Mouse (Mus musculus): Measurements from ENCODE around the gene Rtkn2. TPM values are rescaled to one million over a fixed set of nuclear protein-coding genes. Genes with fewer than 3 reads are reported as not detected.
A peak's percentile ranks its signal among the peaks of the same experiment; 100 is the strongest.

Rtkn2 gene
- polyA plus RNA-seq, 1 experiment from 2014 or later = 5.0 TPM

DNA sequence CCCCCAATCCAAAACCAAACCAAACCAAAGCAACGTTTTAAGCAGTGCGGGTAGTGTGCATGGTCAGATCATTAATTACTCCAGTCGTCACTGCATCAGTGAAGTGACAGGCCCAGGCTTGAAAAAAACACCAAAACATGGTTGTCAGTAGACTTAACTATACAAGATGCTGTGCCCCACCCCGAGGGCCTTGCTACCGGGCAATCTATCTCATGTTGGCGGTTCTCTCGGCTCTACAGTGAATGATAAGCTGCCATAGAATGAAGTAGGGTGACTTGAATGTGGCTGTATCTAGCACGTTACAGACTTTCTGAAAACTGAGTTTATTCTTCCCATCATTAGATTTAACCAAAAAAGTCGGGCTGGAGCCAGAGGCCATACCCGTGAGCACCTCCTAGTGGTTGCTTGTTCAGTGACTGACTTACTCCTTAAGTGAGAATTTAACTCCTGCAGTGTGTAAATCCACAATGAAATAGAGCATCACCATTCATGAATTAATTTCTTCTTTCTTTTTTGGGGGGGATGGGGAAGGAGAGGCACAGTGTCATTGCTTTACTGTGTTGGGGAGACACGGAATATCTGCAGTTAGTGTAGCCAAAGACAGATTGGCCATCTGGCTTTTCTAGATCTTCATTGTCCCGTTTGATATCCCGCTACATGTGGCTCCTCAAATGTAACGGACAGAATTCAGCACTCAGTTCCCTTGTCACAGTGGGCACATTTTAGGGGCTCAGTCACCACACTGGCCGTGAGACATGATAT lies 110.2 kb downstream of the Rtkn2 start:
- Histone ChIP-seq H3K27ac (ENCODE audit: low read length) (peak overlapping the region; percentile 25; the same call in 1 of the 2 replicates), H3K4me3 (ENCODE audit: low read length) (no peak overlapping the region), H3K9me3 (ENCODE audit: control insufficient read depth, low read length) (no peaks in the 10 kb centered on the region), H3K36me3 (ENCODE audit: control insufficient read depth, insufficient read depth, low read length) (0 out of 2 replicates have a peak, but pooled peaks cover 4% of the 10 kb centered on the region), H3K27me3 (replicated peaks; ENCODE audit: control insufficient read depth, insufficient read depth, low read length) (no peaks in the 10 kb centered on the region), H3K9ac (ENCODE audit: low read depth, low read length) (no peak overlapping the region), H3K4me1 (ENCODE audit: control insufficient read depth, insufficient read depth, low read length) (0 out of 2 replicates have a peak, but pooled peaks cover 10% of the 10 kb centered on the region), H3K4me2 (ENCODE audit: low read depth, low read length) (no peak overlapping the region)
- ATAC-seq = peak; percentile 51
- WGBS = 58% methylated on average over 15 of the region's 15 CpGs

DNA sequence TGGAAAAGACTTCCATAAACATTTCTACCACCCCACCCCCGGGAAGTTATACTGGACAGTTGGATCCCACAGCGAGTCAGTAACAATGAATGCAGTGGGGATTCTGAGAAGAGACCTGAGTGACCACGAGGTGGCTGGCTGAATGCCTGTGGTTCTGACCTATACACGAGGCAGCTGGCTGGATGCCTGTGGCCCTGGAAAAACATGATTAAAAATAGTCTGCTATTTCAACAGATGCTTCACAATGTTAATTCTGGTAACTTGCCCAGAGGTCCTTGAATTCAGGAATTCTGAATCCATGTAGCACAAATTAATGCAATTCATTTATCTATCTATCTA lies 110.8 kb downstream of the Rtkn2 start:
- no peak overlapping the region for H3K4me2 ChIP-seq (ENCODE audit: low read depth, low read length)
- peaks cover 9% of the 10 kb centered on the region; the same call in 1 of the 2 replicates for H3K36me3 ChIP-seq (ENCODE audit: control insufficient read depth, insufficient read depth, low read length)
- 44% methylated on average over 4 of the region's 4 CpGs for WGBS
- 0 out of 2 replicates have a peak, but pooled peaks cover 10% of the 10 kb centered on the region for H3K4me1 ChIP-seq (ENCODE audit: control insufficient read depth, insufficient read depth, low read length)
- peak; percentile 75 for ATAC-seq
- no peak overlapping the region for H3K9ac ChIP-seq (ENCODE audit: low read depth, low read length)
- no peaks in the 10 kb centered on the region for H3K9me3 ChIP-seq (ENCODE audit: control insufficient read depth, low read length)
- peak overlapping the region; percentile 25; the same call in 1 of the 2 replicates for H3K27ac ChIP-seq (ENCODE audit: low read length)
- H3K27me3 ChIP-seq (replicated peaks; ENCODE audit: control insufficient read depth, insufficient read depth, low read length) = no peaks in the 10 kb centered on the region
- no peak overlapping the region for H3K4me3 ChIP-seq (ENCODE audit: low read length)

DNA sequence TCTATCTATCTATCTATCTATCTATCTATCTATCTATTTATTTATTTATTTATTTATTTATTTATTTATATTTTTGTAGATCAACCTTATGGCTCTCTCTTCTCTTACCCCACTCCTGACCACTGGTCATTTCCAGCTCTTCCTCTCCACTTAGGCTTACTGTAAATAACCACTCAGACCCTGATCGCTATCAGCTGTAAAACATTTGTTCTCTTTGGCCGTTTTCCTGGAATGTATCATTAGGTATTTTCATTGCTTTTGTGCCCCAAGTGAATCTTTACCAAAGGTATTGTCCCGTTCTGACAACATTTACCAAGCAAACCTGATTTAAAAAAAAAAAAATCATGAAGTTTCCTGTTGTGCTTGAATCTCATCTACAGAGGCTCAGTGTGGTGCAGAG lies 111.2 kb downstream of the Rtkn2 start:
- 0 out of 2 replicates have a peak overlapping the region, but pooled peaks have one; percentile 31 for H3K27ac ChIP-seq (ENCODE audit: low read length)
- WGBS = 43% methylated on average over 3 of the region's 3 CpGs
- ATAC-seq = peak; percentile 75
- H3K4me3 ChIP-seq (ENCODE audit: low read length) = no peak overlapping the region
- no peak overlapping the region for H3K9ac ChIP-seq (ENCODE audit: low read depth, low read length)
- H3K4me1 ChIP-seq (ENCODE audit: control insufficient read depth, insufficient read depth, low read length) = 0 out of 2 replicates have a peak, but pooled peaks cover 10% of the 10 kb centered on the region
- H3K27me3 ChIP-seq (replicated peaks; ENCODE audit: control insufficient read depth, insufficient read depth, low read length) = no peaks in the 10 kb centered on the region
- H3K4me2 ChIP-seq (ENCODE audit: low read depth, low read length) = no peak overlapping the region
- no peaks in the 10 kb centered on the region for H3K9me3 ChIP-seq (ENCODE audit: control insufficient read depth, low read length)
- peaks cover 12% of the 10 kb centered on the region; the same call in 1 of the 2 replicates for H3K36me3 ChIP-seq (ENCODE audit: control insufficient read depth, insufficient read depth, low read length)

DNA sequence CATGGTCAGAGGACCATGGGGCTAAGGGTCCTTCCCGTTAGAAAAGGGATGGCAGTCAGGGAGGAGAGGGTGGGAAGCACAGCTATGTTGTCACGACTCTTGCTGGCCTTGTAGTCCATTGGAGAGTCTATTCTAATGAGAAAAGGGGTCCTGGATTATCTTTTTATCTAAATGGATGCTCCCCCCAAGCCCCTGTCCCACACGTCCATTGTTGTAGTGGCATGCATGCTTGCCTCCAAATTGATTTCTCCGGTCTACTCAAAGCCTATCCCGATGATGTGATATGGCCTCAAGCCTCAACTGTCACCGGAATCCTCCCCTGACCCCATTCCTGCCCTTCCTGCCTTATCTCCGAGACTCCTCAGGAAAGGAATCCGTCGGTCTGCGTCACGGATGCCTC lies 111.6 kb downstream of the Rtkn2 start:
- Histone ChIP-seq H3K27me3 (replicated peaks; ENCODE audit: control insufficient read depth, insufficient read depth, low read length) (no peaks in the 10 kb centered on the region), H3K4me2 (ENCODE audit: low read depth, low read length) (no peak overlapping the region), H3K9me3 (ENCODE audit: control insufficient read depth, low read length) (no peaks in the 10 kb centered on the region), H3K4me3 (ENCODE audit: low read length) (no peak overlapping the region), H3K27ac (ENCODE audit: low read length) (peak overlapping the region; percentile 31; the same call in 1 of the 2 replicates), H3K9ac (ENCODE audit: low read depth, low read length) (no peak overlapping the region), H3K36me3 (ENCODE audit: control insufficient read depth, insufficient read depth, low read length) (peaks cover 12% of the 10 kb centered on the region; the same call in 1 of the 2 replicates), H3K4me1 (ENCODE audit: control insufficient read depth, insufficient read depth, low read length) (0 out of 2 replicates have a peak, but pooled peaks cover 10% of the 10 kb centered on the region)
- WGBS = 80% methylated on average over 11 of the region's 11 CpGs
- no peak for ATAC-seq

DNA sequence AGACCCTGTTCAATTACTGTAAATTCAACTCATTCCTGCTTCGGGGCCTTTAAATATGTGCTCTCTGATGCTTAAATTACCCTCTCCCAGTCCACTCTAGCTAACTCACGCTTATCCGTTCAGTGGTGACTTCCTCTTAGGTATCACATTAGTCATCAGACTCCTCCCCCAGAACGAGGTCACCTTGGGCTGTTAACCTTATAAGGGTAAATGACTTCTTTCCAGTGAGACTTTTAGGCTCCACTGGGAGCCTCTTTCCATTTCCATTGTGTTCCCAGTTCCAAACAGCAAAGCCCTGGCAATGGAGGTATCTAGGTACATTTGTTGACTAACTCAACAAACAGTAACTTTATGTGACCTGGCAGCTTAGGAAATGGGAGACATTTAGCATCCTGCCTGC lies 112.5 kb downstream of the Rtkn2 start:
- WGBS = 77% methylated on average over 4 of the region's 4 CpGs
- H3K4me2 ChIP-seq (ENCODE audit: low read depth, low read length) = no peak overlapping the region
- 0 out of 2 replicates have a peak, but pooled peaks cover 10% of the 10 kb centered on the region for H3K4me1 ChIP-seq (ENCODE audit: control insufficient read depth, insufficient read depth, low read length)
- H3K4me3 ChIP-seq (ENCODE audit: low read length) = no peak overlapping the region
- ATAC-seq = no peak
- no peaks in the 10 kb centered on the region for H3K9me3 ChIP-seq (ENCODE audit: control insufficient read depth, low read length)
- H3K36me3 ChIP-seq (ENCODE audit: control insufficient read depth, insufficient read depth, low read length) = peaks cover 18% of the 10 kb centered on the region; the same call in 1 of the 2 replicates
- no peak overlapping the region for H3K9ac ChIP-seq (ENCODE audit: low read depth, low read length)
- no peaks in the 10 kb centered on the region for H3K27me3 ChIP-seq (replicated peaks; ENCODE audit: control insufficient read depth, insufficient read depth, low read length)
- H3K27ac ChIP-seq (ENCODE audit: low read length) = no peak overlapping the region

DNA sequence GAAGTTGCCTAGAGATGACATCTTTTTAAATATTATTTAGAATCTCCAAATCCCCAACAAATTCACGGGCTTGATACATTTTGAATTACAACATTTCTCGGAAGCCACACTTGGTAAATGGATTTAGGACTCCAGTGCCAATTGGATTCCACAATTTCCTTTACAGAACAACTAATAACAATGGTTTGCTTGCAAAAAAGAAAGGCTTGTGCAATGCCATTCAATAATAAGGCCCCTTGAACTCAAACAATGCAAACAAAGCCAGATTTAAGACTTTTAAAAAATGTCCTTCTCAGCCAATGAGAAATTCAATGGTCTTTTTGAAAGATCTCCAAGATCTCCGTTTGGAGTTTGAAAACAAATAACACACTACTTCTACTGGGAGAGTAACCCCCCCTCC lies 114.1 kb downstream of the Rtkn2 start:
- Histone ChIP-seq H3K4me3 (ENCODE audit: low read length) (no peak overlapping the region), H3K27me3 (replicated peaks; ENCODE audit: control insufficient read depth, insufficient read depth, low read length) (no peaks in the 10 kb centered on the region), H3K9me3 (ENCODE audit: control insufficient read depth, low read length) (no peaks in the 10 kb centered on the region), H3K4me2 (ENCODE audit: low read depth, low read length) (no peak overlapping the region), H3K27ac (ENCODE audit: low read length) (no peak overlapping the region), H3K36me3 (ENCODE audit: control insufficient read depth, insufficient read depth, low read length) (peaks cover 33% of the 10 kb centered on the region), H3K4me1 (ENCODE audit: control insufficient read depth, insufficient read depth, low read length) (0 out of 2 replicates have a peak, but pooled peaks cover 10% of the 10 kb centered on the region), H3K9ac (ENCODE audit: low read depth, low read length) (no peak overlapping the region)
- 80% methylated on average over 3 of the region's 3 CpGs for WGBS
- ATAC-seq = no peak

DNA sequence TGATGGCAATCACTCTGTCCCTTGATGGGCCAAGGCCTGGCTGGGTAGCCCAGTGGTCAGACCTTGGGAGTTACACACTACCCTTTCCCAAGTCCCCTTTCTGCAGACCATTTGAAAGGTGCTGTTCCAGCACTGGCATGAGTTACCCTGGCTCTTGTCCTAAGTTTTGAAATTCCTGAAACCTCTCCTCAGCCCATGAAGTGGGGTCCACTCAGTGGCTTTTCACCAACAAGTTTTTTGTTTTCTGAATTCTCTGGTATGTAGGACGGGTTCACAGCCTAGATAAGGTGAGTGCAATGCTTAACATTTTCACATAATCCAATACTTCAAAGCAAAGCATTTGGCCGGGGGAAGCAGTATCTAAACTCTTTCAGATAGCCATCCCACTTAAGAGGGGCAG lies 115.8 kb downstream of the Rtkn2 start:
- WGBS = 85% methylated on average over 2 of the region's 2 CpGs

DNA sequence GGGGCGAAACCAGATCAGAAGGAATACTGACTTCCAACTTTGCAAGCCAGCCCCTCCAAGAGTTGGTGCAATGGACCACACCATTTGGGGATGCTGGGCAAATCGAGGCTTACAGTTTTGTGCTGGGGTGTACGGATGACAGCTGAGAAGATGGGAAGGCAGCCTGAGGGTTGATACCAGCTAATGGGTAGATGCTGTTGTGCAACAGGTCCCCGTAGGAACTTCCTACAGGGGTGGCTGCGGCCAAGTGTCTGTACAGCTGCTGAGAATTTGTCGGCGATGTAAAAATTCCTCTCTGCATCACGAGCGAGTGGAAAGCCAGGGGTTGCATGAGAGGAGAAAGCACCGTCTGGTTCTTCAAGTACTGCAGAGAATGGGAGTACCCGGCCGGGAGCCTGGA lies 117.0 kb downstream of the Rtkn2 start:
- Histone ChIP-seq H3K27ac (ENCODE audit: low read length) (no peak overlapping the region), H3K27me3 (replicated peaks; ENCODE audit: control insufficient read depth, insufficient read depth, low read length) (no peaks in the 10 kb centered on the region), H3K9me3 (ENCODE audit: control insufficient read depth, low read length) (no peaks in the 10 kb centered on the region), H3K4me2 (ENCODE audit: low read depth, low read length) (no peak overlapping the region), H3K36me3 (ENCODE audit: control insufficient read depth, insufficient read depth, low read length) (peaks cover 44% of the 10 kb centered on the region), H3K9ac (ENCODE audit: low read depth, low read length) (no peak overlapping the region), H3K4me3 (ENCODE audit: low read length) (no peak overlapping the region), H3K4me1 (ENCODE audit: control insufficient read depth, insufficient read depth, low read length) (peaks cover 3% of the 10 kb centered on the region; the same call in 1 of the 2 replicates)
- no peak for ATAC-seq
- 90% methylated on average over 12 of the region's 12 CpGs for WGBS

More for the DNA sequence above, 115.8 kb downstream of the Rtkn2 start:
- H3K4me3 ChIP-seq (ENCODE audit: low read length) = no peak overlapping the region
- H3K27me3 ChIP-seq (replicated peaks; ENCODE audit: control insufficient read depth, insufficient read depth, low read length) = no peaks in the 10 kb centered on the region
- ATAC-seq = no peak
- peaks cover 37% of the 10 kb centered on the region for H3K36me3 ChIP-seq (ENCODE audit: control insufficient read depth, insufficient read depth, low read length)
- H3K9ac ChIP-seq (ENCODE audit: low read depth, low read length) = no peak overlapping the region
- no peak overlapping the region for H3K4me2 ChIP-seq (ENCODE audit: low read depth, low read length)
- H3K9me3 ChIP-seq (ENCODE audit: control insufficient read depth, low read length) = no peaks in the 10 kb centered on the region
- no peak overlapping the region for H3K27ac ChIP-seq (ENCODE audit: low read length)
- H3K4me1 ChIP-seq (ENCODE audit: control insufficient read depth, insufficient read depth, low read length) = 0 out of 2 replicates have a peak, but pooled peaks cover 10% of the 10 kb centered on the region

DNA sequence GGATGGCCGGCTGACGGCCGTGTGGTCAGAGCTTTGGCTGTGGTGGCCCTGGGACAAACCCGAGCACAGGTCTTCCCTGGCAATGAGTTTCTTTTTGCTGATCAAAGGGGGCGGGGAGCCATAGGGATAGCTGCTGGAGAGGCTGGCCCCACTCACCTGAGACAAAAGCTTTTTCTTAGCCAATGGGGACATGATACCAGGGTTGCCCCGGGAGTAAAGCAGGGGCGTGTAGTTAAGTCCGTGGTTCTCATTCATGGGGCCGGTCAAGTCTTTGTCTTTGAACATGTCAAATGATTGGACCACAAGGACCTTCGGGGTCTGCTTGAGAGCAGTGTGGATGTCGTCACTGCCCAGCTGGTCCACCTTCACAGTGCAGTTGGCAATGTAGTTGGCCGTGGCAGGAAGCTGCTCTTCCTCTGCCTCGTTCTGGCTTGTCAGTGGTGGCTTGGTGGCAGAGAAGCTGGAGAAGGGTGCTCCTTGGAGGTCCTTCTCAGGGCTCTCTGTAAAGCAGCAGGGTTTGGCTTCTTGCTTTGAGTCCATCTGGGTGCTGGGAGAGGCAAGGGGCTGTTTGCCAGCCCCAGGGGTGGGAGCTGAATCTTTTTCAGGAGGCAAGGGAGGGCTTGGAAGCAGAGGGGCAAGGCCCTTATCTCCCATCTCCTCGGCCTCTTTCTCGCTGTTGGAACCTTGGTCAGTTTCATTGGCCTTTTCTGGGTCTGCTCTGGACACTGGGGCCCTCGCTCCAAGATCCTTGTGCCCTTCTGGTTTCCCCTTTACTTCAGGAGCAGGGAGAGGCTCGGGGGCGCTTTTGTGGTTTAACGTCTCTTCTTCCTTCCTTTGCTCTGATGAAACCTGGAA lies 118.7 kb downstream of the Rtkn2 start:
- Histone ChIP-seq H3K9ac (ENCODE audit: low read depth, low read length) (no peak overlapping the region), H3K4me2 (ENCODE audit: low read depth, low read length) (no peak overlapping the region), H3K4me3 (ENCODE audit: low read length) (no peak overlapping the region), H3K4me1 (ENCODE audit: control insufficient read depth, insufficient read depth, low read length) (peaks cover 2% of the 10 kb centered on the region; the same call in 1 of the 2 replicates), H3K27ac (ENCODE audit: low read length) (no peak overlapping the region), H3K9me3 (ENCODE audit: control insufficient read depth, low read length) (no peaks in the 10 kb centered on the region), H3K27me3 (replicated peaks; ENCODE audit: control insufficient read depth, insufficient read depth, low read length) (no peaks in the 10 kb centered on the region), H3K36me3 (ENCODE audit: control insufficient read depth, insufficient read depth, low read length) (peaks cover 43% of the 10 kb centered on the region)
- WGBS = 95% methylated on average over 19 of the region's 19 CpGs
- no peak for ATAC-seq
